Mouse (Mus musculus): ENCODE results near the gene Hhipl1.

Hhipl1 gene

DNA sequence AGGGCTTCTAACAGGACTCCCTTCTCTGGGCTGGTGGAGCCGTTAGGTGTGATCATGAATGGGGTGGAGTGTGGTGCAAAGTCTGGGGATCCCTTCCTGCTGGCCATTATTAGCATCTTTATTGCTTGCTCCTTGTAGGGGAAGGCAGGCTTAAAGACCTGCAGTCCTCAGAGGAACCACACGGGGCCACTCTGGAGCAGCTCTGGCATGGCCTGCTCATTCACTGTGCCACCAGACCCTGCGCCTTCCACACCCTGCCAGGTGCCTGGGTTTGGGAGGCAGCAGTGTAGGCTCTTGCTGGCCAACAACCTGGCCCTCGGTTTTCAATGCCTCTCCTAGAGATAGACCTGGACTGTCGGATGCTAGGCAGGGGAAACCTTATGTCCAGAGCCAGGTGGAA is 57.7 kb downstream of the Hhipl1 start:
- DNase-seq (ENCODE audit: low spot score): peak; percentile 74

DNA sequence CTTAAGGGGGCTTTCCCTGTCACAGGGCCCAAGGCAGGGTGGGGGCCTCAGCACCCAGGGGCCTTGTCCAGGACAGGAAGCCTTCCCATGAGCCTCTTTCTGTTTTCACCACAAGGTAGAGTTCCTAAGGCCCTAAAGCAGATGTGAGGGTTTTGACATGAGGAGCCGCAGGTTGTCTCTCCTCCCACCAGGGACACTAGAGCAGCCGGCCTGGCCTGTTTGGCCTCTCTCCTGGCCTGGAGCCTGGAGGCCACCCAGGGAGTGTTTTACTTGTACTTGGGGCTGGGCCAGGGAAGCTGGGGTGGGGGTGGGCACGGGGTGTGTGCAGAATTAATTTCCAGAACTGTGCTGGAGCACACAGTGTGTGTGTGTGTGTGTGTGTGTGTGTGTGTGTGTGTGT is 59.3 kb downstream of the Hhipl1 start:
- no peak for DNase-seq (ENCODE audit: low spot score)

- DNase-seq (ENCODE audit: low spot score): no peak
These were observed 59.8 kb downstream of the Hhipl1 start for GRCm38 (mm10) chr12:108365868-108366267.

GRCm38 (mm10) chr12:108367909-108368308 is 61.8 kb downstream of the Hhipl1 start:
- DNase-seq (ENCODE audit: low spot score): no peak

DNA sequence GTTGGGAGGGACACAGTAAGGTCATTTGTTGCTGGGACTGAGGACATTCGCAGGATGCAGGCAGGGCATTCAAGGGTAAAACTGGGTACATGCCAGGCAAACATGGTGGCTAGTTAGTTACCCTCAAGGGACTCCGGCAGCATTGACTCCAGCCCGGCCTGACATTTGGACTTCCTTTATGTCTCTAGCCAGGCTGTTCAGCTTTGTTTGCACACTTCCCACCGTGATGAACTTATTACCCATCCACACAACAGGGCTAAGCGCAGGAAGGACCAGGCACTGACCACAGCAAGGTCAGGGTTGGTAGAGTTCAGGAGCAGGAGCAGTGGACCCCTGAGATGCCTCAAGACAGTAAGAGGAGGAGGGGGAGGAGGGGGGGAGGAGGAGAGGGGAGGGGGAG is 62.9 kb downstream of the Hhipl1 start:
- no peak for DNase-seq (ENCODE audit: low spot score)

GRCm38 (mm10) chr12:108370596-108371428 is 64.7 kb downstream of the Hhipl1 start, which contains the start of gene Eml1:
Eml1 (plus strand) TSS chr12:108370957.
- DNase-seq (ENCODE audit: low spot score): no peak

- no peak for DNase-seq (ENCODE audit: low spot score)
These were observed 65.3 kb downstream of the Hhipl1 start for GRCm38 (mm10) chr12:108371429-108371765.

- DNase-seq (ENCODE audit: low spot score): no peak
These were observed 66.2 kb downstream of the Hhipl1 start for GRCm38 (mm10) chr12:108372241-108372640.

- no peak for DNase-seq (ENCODE audit: low spot score)
These were observed 67.5 kb downstream of the Hhipl1 start for GRCm38 (mm10) chr12:108373611-108374010.

DNA sequence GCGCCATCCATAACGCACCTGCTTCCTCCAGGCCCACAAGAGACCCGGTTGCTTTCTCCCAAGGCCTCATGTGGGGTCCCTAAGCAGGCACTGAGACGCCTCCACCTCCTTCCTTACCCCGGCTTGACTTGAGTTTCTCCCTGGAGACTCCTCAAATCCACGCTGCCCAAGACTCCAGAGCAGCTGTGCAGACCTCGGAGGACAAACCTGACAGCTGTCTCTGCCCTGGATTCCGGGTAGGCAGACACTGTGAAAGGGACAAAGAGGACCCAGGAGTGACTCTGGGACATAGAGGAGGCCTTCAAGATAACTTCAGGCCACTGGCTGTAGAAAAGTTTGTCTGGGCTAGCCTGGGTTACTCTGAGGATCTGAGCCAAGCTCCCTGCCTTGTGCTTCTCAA is 68.6 kb downstream of the Hhipl1 start:
- DNase-seq (ENCODE audit: low spot score): no peak

GRCm38 (mm10) chr12:108378379-108379133 is 72.5 kb downstream of the Hhipl1 start:
- DNase-seq (ENCODE audit: low spot score): no peak

Measured in left cerebral cortex, adult 11 months (tissue).